Mouse (Mus musculus): ENCODE data around the gene Hc.

GRCm38 (mm10) chr2:34964230-34964629 lies 97.0 kb downstream of the Hc start:
- TF ChIP-seq CTCF (IDR thresholded peaks at IDR 0.05; ENCODE audit: borderline replicate concordance, extremely low read depth, insufficient read depth, insufficient read length) (no peak), POLR2A (IDR thresholded peaks at IDR 0.05; ENCODE audit: borderline replicate concordance, extremely low read depth, insufficient read depth, insufficient read length, poor library complexity, severe bottlenecking) (no peak)

Measured in brain, embryonic 14.5 days (tissue).